Mouse (Mus musculus) bone marrow macrophage, adult 2 months (primary cell): ENCODE measurements at regions not wholly inside any gene's neighbourhood (a gene's known extent, or its start where the extent isn't known, plus 50 kb on each side); places are given as distances from the start of the nearest gene placed in this dataset.

Source experiments
- CTCF ChIP-seq: IDR thresholded peaks from 2 replicates; pipeline ENCODE4 v1.5.1; 2012; ENCODE audit warnings: low read depth, mild to moderate bottlenecking, low read length, moderate library complexity
- POLR2A ChIP-seq: IDR thresholded peaks from 2 replicates; pipeline ENCODE4 v1.6.1; 2012; ENCODE audit warnings: mild to moderate bottlenecking, low read depth, low read length, borderline replicate concordance

GRCm38 (mm10) chr7:136327281-136327680 lies 567.1 kb upstream of the Mgmt start:
- TF ChIP-seq POLR2A (no peak), CTCF (no peak)
